Mouse (Mus musculus): ENCODE results near the gene Rasgrf1. TPM values are rescaled to one million over a fixed set of nuclear protein-coding genes. Genes with fewer than 3 reads are reported as not detected.
A peak's percentile ranks its signal among the peaks of the same experiment; 100 is the strongest.

Rasgrf1 gene
- polyA plus RNA-seq, 1 experiment from 2014 or later: 0.13 TPM

DNA sequence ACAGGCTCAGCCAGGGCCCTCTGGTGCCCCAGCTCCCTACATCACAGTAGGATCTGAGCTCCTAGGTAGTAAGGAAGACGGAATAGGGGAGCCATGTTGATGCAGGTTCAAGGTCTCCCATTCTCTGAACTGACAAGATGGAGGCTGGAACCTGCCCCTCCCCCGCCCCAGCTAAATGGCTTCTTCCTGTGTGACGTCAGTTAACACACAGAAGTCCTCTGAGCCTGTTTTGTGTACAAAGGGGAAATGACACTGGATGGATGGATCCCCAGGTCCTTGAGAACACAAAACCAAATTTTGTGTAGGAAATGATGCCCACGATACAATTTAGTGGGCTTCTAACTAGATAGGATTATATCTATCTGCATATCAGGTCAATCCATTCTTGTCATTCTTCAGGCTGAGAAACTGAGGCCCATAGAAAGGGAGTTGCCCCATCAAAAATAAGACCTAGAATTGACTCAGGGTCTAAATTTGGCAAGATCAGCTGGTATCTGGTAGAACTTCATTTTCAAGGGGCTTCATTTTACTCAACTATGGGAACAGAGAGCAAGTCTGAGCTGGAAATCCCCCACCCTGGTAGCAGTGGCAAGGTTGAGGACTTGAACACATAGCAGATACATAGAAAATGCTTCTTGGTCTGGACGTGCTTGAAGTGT is 2.3 kb downstream of the Rasgrf1 start:
- 64% methylated on average over 5 of the region's 5 CpGs for WGBS
- Histone ChIP-seq H3K9me3 (no peaks in the 10 kb centered on the region), H3K27ac (no peak overlapping the region), H3K4me1 (peaks cover 29% of the 10 kb centered on the region), H3K36me3 (no peaks in the 10 kb centered on the region), H3K27me3 (ENCODE audit: insufficient read depth, poor library complexity, severe bottlenecking) (peaks cover 89% of the 10 kb centered on the region), H3K4me3 (no peak overlapping the region)
- DNase-seq (ENCODE audit: low spot score): no peak

DNA sequence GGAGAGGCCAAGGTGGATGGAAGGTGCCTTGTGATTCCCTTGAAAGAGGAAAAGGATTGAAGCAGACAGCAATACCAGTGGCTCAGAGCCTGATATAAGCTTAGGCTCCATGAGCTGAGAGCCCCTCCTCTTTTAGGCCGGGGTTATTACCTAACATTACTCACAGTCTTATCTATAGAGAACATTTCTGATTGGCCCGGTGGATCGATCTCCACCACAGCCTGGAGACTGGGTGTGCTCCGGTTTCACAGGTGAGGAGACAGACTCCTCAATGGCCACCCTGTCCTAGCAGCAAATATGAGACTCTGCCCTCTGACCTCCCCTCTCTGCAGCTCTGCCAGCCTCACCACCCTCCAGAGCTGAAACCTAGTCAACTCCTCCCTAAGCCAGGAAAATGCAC is 3.4 kb downstream of the Rasgrf1 start:
- Histone ChIP-seq H3K36me3 (no peaks in the 10 kb centered on the region), H3K4me3 (no peak overlapping the region), H3K4me1 (peaks cover 29% of the 10 kb centered on the region), H3K27ac (no peak overlapping the region), H3K27me3 (ENCODE audit: insufficient read depth, poor library complexity, severe bottlenecking) (peaks cover 78% of the 10 kb centered on the region), H3K9me3 (no peaks in the 10 kb centered on the region)
- WGBS: 41% methylated on average over 4 of the region's 4 CpGs
- no peak for DNase-seq (ENCODE audit: low spot score)

DNA sequence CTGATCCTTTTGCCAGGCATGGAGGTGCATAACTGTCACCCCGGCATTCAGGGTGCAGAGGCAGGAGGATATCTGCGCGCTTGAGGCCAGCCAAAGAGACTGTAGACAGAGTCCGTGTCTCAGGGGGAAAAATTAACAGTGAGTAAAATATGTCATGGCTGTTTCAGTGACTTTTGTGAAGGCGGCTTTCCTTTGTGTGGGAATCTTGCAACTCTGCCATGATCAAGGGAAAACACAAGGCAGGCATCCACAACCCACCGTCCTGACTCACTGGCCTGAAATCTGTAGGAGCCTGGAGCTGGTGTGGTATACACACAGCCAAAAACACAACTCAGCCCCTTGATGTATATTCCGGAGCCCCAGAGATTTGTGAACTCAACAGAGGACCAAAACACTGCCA is 6.8 kb downstream of the Rasgrf1 start:
- H3K36me3 ChIP-seq: no peaks in the 10 kb centered on the region
- 0 out of 2 replicates have a peak, but pooled peaks cover 3% of the 10 kb centered on the region for H3K4me1 ChIP-seq
- 90% methylated on average over 7 of the region's 7 CpGs for WGBS
- no peak overlapping the region for H3K27ac ChIP-seq
- peaks cover 45% of the 10 kb centered on the region for H3K27me3 ChIP-seq (ENCODE audit: insufficient read depth, poor library complexity, severe bottlenecking)
- H3K4me3 ChIP-seq: no peak overlapping the region
- no peak for DNase-seq (ENCODE audit: low spot score)
- no peaks in the 10 kb centered on the region for H3K9me3 ChIP-seq

DNA sequence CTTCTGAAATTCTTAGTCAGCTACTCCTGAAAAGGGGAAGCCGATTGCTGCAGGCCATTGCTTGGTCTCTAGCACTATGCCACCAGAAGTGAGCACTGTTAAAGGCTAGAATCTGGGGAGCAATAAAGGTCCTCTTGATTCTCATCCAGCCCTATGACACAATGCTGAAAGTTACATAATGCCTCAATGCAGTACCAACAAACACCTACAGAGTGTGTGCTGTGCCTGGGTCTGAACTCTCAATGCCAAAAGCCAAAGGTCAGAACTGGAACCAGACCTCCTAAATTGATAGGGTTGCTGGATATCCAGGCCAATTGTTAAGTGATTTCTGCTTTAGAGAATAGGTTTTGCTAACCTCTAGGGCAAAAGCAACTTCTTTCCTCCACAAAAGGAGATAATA is 7.7 kb downstream of the Rasgrf1 start:
- no peaks in the 10 kb centered on the region for H3K9me3 ChIP-seq
- 80% methylated on average over 1 of the region's 1 CpGs for WGBS
- DNase-seq (ENCODE audit: low spot score): no peak
- H3K27me3 ChIP-seq (ENCODE audit: insufficient read depth, poor library complexity, severe bottlenecking): peaks cover 35% of the 10 kb centered on the region
- H3K36me3 ChIP-seq: no peaks in the 10 kb centered on the region
- H3K4me1 ChIP-seq: 0 out of 2 replicates have a peak, but pooled peaks cover 1% of the 10 kb centered on the region
- no peak overlapping the region for H3K4me3 ChIP-seq
- H3K27ac ChIP-seq: no peak overlapping the region

DNA sequence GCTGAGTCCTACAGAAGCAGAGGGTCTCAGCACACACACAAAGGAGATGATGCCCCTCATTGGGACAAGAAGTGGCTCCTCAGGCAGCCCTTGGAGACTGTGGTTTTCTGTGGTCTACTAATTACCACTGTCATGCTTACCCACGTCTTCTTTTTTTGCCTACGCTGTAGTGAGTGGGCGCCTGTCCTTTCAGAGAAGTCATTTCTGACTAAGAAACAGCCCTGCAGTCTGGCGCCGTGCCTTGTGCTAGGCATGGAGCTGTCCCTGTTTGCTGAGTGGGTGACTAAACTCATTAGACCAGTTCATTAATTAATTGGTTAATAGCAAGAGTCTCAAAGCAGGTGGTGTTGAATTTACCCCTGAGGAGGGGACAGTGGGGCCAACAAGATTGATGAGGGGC is 9.1 kb downstream of the Rasgrf1 start:
- Histone ChIP-seq H3K4me1 (no peaks in the 10 kb centered on the region), H3K9me3 (no peaks in the 10 kb centered on the region), H3K4me3 (no peak overlapping the region), H3K36me3 (no peaks in the 10 kb centered on the region), H3K27ac (no peak overlapping the region), H3K27me3 (ENCODE audit: insufficient read depth, poor library complexity, severe bottlenecking) (peaks cover 21% of the 10 kb centered on the region)
- 88% methylated on average over 5 of the region's 5 CpGs for WGBS
- no peak for DNase-seq (ENCODE audit: low spot score)

DNA sequence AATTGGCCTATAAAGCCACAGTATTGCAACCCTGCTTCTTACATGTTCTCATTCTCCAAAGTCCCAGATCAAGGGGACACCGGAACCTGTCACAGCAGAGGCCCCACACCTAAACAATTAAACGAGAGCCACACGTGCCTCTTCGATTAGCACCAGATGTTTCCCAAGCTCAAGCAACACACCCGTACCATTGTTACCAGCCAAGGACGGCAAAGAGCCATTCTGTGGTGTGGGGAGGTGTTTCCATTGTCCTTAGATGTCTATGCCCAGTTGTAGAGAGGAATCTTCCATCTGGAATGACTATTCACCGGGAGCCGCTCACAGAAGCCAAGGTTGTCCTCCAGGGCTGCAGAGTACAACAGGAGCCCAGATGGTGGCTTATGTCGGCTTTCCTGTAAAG is 11.4 kb downstream of the Rasgrf1 start:
- H3K27ac ChIP-seq: no peak overlapping the region

GRCm38 (mm10) chr9:89922666-89923065 is 13.0 kb downstream of the Rasgrf1 start:
- DNase-seq (ENCODE audit: low spot score): no peak
- Histone ChIP-seq H3K4me3 (no peak overlapping the region), H3K9me3 (no peaks in the 10 kb centered on the region), H3K36me3 (no peaks in the 10 kb centered on the region), H3K27me3 (ENCODE audit: insufficient read depth, poor library complexity, severe bottlenecking) (no peaks in the 10 kb centered on the region; the same call in 1 of the 2 replicates), H3K4me1 (no peaks in the 10 kb centered on the region), H3K27ac (no peak overlapping the region)
- 90% methylated on average over 1 of the region's 1 CpGs for whole genome bisulfite sequencing

More for the DNA sequence above, 11.4 kb downstream of the Rasgrf1 start:
- no peak for DNase-seq (ENCODE audit: low spot score)
- Histone ChIP-seq H3K4me1 (no peaks in the 10 kb centered on the region), H3K4me3 (no peak overlapping the region), H3K27me3 (ENCODE audit: insufficient read depth, poor library complexity, severe bottlenecking) (peaks cover 5% of the 10 kb centered on the region; the same call in 1 of the 2 replicates), H3K9me3 (no peaks in the 10 kb centered on the region), H3K36me3 (no peaks in the 10 kb centered on the region)
- 71% methylated on average over 9 of the region's 9 CpGs for WGBS

- DNase-seq (ENCODE audit: low spot score): peak; percentile 51
- WGBS: 93% methylated on average over 1 of the region's 1 CpGs
Measured at GRCm38 (mm10) chr9:89924836-89925235, 15.1 kb downstream of the Rasgrf1 start.

GRCm38 (mm10) chr9:89928497-89928896 is 18.8 kb downstream of the Rasgrf1 start:
- Histone ChIP-seq H3K9me3 (no peaks in the 10 kb centered on the region), H3K27me3 (ENCODE audit: insufficient read depth, poor library complexity, severe bottlenecking) (no peaks in the 10 kb centered on the region), H3K36me3 (no peaks in the 10 kb centered on the region), H3K27ac (no peak overlapping the region), H3K4me3 (no peak overlapping the region), H3K4me1 (no peaks in the 10 kb centered on the region)
- DNase-seq (ENCODE audit: low spot score): no peak

More at GRCm38 (mm10) chr9:89924836-89925235, 15.1 kb downstream of the Rasgrf1 start:
- Histone ChIP-seq H3K27ac (no peak overlapping the region), H3K9me3 (no peaks in the 10 kb centered on the region), H3K4me1 (no peaks in the 10 kb centered on the region), H3K27me3 (ENCODE audit: insufficient read depth, poor library complexity, severe bottlenecking) (no peaks in the 10 kb centered on the region; the same call in 1 of the 2 replicates), H3K36me3 (no peaks in the 10 kb centered on the region), H3K4me3 (no peak overlapping the region)

DNA sequence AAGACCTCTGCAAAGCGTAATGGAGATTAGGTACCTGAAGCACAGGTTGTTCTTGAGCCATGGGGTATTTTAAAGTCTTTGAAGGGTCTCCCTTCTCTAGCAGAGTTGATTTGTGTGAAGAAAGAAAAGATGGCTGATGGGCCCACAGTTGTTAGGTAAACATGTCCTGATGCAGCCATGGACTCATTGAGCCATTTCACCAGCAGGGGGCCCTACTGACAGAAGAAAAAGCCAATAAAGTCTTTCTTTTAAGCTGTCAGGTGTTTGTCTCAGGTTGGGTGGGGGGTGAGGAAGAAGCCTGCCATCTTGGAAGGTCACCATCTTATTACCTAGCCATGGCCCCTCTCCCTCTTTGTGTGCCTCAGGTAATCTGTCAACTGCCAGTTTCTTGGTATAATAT is 30.7 kb downstream of the Rasgrf1 start:
- no peak overlapping the region for H3K4me3 ChIP-seq
- DNase-seq (ENCODE audit: low spot score): no peak
- H3K27me3 ChIP-seq (ENCODE audit: insufficient read depth, poor library complexity, severe bottlenecking): no peaks in the 10 kb centered on the region
- no peak overlapping the region for H3K27ac ChIP-seq
- WGBS: 62% methylated on average over 1 of the region's 1 CpGs
- H3K4me1 ChIP-seq: no peaks in the 10 kb centered on the region
- H3K36me3 ChIP-seq: no peaks in the 10 kb centered on the region
- H3K9me3 ChIP-seq: no peaks in the 10 kb centered on the region

- no peaks in the 10 kb centered on the region for H3K27me3 ChIP-seq (ENCODE audit: insufficient read depth, poor library complexity, severe bottlenecking)
- no peak overlapping the region for H3K4me3 ChIP-seq
- H3K27ac ChIP-seq: peak overlapping the region; percentile 42; the same call in 1 of the 2 replicates
- H3K36me3 ChIP-seq: no peaks in the 10 kb centered on the region
- DNase-seq (ENCODE audit: low spot score): peak; percentile 63
- 58% methylated on average over 9 of the region's 9 CpGs for WGBS
- peaks cover 19% of the 10 kb centered on the region for H3K4me1 ChIP-seq
- no peaks in the 10 kb centered on the region for H3K9me3 ChIP-seq
Measured at GRCm38 (mm10) chr9:89946830-89947229, 37.1 kb downstream of the Rasgrf1 start.

- Histone ChIP-seq H3K9me3 (no peaks in the 10 kb centered on the region), H3K27ac (peak overlapping the region; percentile 69), H3K27me3 (ENCODE audit: insufficient read depth, poor library complexity, severe bottlenecking) (no peaks in the 10 kb centered on the region), H3K4me1 (peaks cover 19% of the 10 kb centered on the region), H3K36me3 (no peaks in the 10 kb centered on the region), H3K4me3 (no peak overlapping the region)
- 47% methylated on average over 5 of the region's 5 CpGs for WGBS
- DNase-seq (ENCODE audit: low spot score): no peak
Measured at GRCm38 (mm10) chr9:89948602-89949001, 38.9 kb downstream of the Rasgrf1 start.

GRCm38 (mm10) chr9:89953596-89954215 is 44.0 kb downstream of the Rasgrf1 start:
- no peak overlapping the region for H3K27ac ChIP-seq
- H3K36me3 ChIP-seq: no peaks in the 10 kb centered on the region
- WGBS: 88% methylated on average over 22 of the region's 22 CpGs
- H3K4me1 ChIP-seq: peaks cover 13% of the 10 kb centered on the region
- no peaks in the 10 kb centered on the region for H3K27me3 ChIP-seq (ENCODE audit: insufficient read depth, poor library complexity, severe bottlenecking)
- DNase-seq (ENCODE audit: low spot score): peak; percentile 71
- H3K9me3 ChIP-seq: no peaks in the 10 kb centered on the region
- H3K4me3 ChIP-seq: no peak overlapping the region
